Mouse (Mus musculus): ENCODE results near the gene Mapk9. TPM values are rescaled to one million over a fixed set of nuclear protein-coding genes. Genes with fewer than 3 reads are reported as not detected.
"Not testable (repeated sequence)": the region's sequence is repeated elsewhere in the genome, so short reads cannot be mapped to it uniquely, and the experiment has no call there.

Mapk9 gene
- total RNA-seq (2014; fragmentation: Nextera tagmentation) (47.9 and 50.8 TPM in 2 replicates), total RNA-seq (2017) (29.3 and 39.1 TPM in 2 replicates), polyA plus RNA-seq (2012) (6.5 and 7.8 TPM in 2 replicates)

- ATAC-seq (ENCODE audit: extremely low read depth, insufficient number of reproducible peaks, low FRiP score, poor library complexity, severe bottlenecking) (peak; percentile 94), DNase-seq (ENCODE audit: low spot score) (peak; percentile 85)
- H3K4me3 ChIP-seq (ENCODE audit: low read depth, low read length), result peak within 1 kb of the TSS; percentile 95
- no peaks in the 10 kb centered on the region for H3K27me3 ChIP-seq (ENCODE audit: insufficient read depth, low read length)
- no peak for TF ChIP-seq POLR2AphosphoS5 (IDR thresholded peaks at IDR 0.05; ENCODE audit: insufficient replicate concordance, low read depth, low read length)
- TF ChIP-seq TAL1 (conservative IDR thresholded peaks at IDR 0.05; ENCODE audit: low read depth, low read length), result no peak
- TF ChIP-seq CTCF (IDR thresholded peaks at IDR 0.05; ENCODE audit: low read depth, low read length), result peak; percentile 47
- H3K36me3 ChIP-seq (replicated peaks), result peaks cover 25% of the 10 kb centered on the region
- peaks cover 47% of the 10 kb centered on the region for H3K4me1 ChIP-seq (ENCODE audit: insufficient read depth, low read depth, low read length)
- no peaks in the 10 kb centered on the region for H3K9me3 ChIP-seq (replicated peaks)
Measured at GRCm38 (mm10) chr11:49846401-49847070, at the start of gene Mapk9. Gene Mapk9 (plus strand): TSS chr11:49846751.

- Histone ChIP-seq H3K4me1 (ENCODE audit: insufficient read depth, low read depth, low read length) (peaks cover 27% of the 10 kb centered on the region), H3K9me3 (replicated peaks) (peaks cover 2% of the 10 kb centered on the region; the same call in 1 of the 2 replicates), H3K27me3 (ENCODE audit: insufficient read depth, low read length) (peaks cover 69% of the 10 kb centered on the region), H3K36me3 (replicated peaks) (no peaks in the 10 kb centered on the region), H3K4me3 (ENCODE audit: low read depth, low read length) (no peak overlapping the region)
- DNase-seq (ENCODE audit: low spot score), result peak; percentile 22
- no peak; the same call in 1 of the 2 replicates for ATAC-seq (ENCODE audit: extremely low read depth, insufficient number of reproducible peaks, low FRiP score, poor library complexity, severe bottlenecking)
- TF ChIP-seq CTCF (IDR thresholded peaks at IDR 0.05; ENCODE audit: low read depth, low read length) (no peak), GATA1 (IDR thresholded peaks at IDR 0.05; ENCODE audit: borderline replicate concordance, low read length) (no peak), GATA2 (IDR thresholded peaks at IDR 0.05; ENCODE audit: borderline replicate concordance, low read depth, low read length) (no peak), TAL1 (conservative IDR thresholded peaks at IDR 0.05; ENCODE audit: low read depth, low read length) (no peak), POLR2AphosphoS5 (IDR thresholded peaks at IDR 0.05; ENCODE audit: insufficient replicate concordance, low read depth, low read length) (no peak)
Measured at GRCm38 (mm10) chr11:49798931-49799330, 47.6 kb upstream of the Mapk9 start.

- peaks cover 50% of the 10 kb centered on the region for H3K27me3 ChIP-seq (ENCODE audit: insufficient read depth, low read length)
- no peak for ATAC-seq (ENCODE audit: extremely low read depth, insufficient number of reproducible peaks, low FRiP score, poor library complexity, severe bottlenecking)
- no peaks in the 10 kb centered on the region for H3K36me3 ChIP-seq (replicated peaks)
- peaks cover 19% of the 10 kb centered on the region for H3K4me1 ChIP-seq (ENCODE audit: insufficient read depth, low read depth, low read length)
- no peak overlapping the region for H3K4me3 ChIP-seq (ENCODE audit: low read depth, low read length)
- no peak for DNase-seq (ENCODE audit: low spot score)
- H3K9me3 ChIP-seq (replicated peaks), result peaks cover 2% of the 10 kb centered on the region; the same call in 1 of the 2 replicates
- no peak for TF ChIP-seq CTCF (IDR thresholded peaks at IDR 0.05; ENCODE audit: low read depth, low read length)
- no peak for TF ChIP-seq GATA2 (IDR thresholded peaks at IDR 0.05; ENCODE audit: borderline replicate concordance, low read depth, low read length)
- no peak for TF ChIP-seq POLR2AphosphoS5 (IDR thresholded peaks at IDR 0.05; ENCODE audit: insufficient replicate concordance, low read depth, low read length)
- TF ChIP-seq GATA1 (IDR thresholded peaks at IDR 0.05; ENCODE audit: borderline replicate concordance, low read length), result no peak
- TF ChIP-seq TAL1 (conservative IDR thresholded peaks at IDR 0.05; ENCODE audit: low read depth, low read length), result no peak
Measured at GRCm38 (mm10) chr11:49801516-49801915, 45.0 kb upstream of the Mapk9 start.

- no peaks in the 10 kb centered on the region for H3K36me3 ChIP-seq (replicated peaks)
- no peak for ATAC-seq (ENCODE audit: extremely low read depth, insufficient number of reproducible peaks, low FRiP score, poor library complexity, severe bottlenecking)
- H3K9me3 ChIP-seq (replicated peaks), result peaks cover 2% of the 10 kb centered on the region; the same call in 1 of the 2 replicates
- peaks cover 43% of the 10 kb centered on the region for H3K27me3 ChIP-seq (ENCODE audit: insufficient read depth, low read length)
- H3K4me1 ChIP-seq (ENCODE audit: insufficient read depth, low read depth, low read length), result peaks cover 13% of the 10 kb centered on the region
- no peak overlapping the region for H3K4me3 ChIP-seq (ENCODE audit: low read depth, low read length)
- no peak for DNase-seq (ENCODE audit: low spot score)
- no peak for TF ChIP-seq GATA2 (IDR thresholded peaks at IDR 0.05; ENCODE audit: borderline replicate concordance, low read depth, low read length)
- TF ChIP-seq GATA1 (IDR thresholded peaks at IDR 0.05; ENCODE audit: borderline replicate concordance, low read length), result no peak
- TF ChIP-seq CTCF (IDR thresholded peaks at IDR 0.05; ENCODE audit: low read depth, low read length), result no peak
- no peak for TF ChIP-seq TAL1 (conservative IDR thresholded peaks at IDR 0.05; ENCODE audit: low read depth, low read length)
- no peak for TF ChIP-seq POLR2AphosphoS5 (IDR thresholded peaks at IDR 0.05; ENCODE audit: insufficient replicate concordance, low read depth, low read length)
Measured at GRCm38 (mm10) chr11:49803801-49804200, 42.8 kb upstream of the Mapk9 start.

GRCm38 (mm10) chr11:49806218-49806617 lies 40.3 kb upstream of the Mapk9 start:
- H3K36me3 ChIP-seq (replicated peaks), result no peaks in the 10 kb centered on the region
- peaks cover 4% of the 10 kb centered on the region; the same call in 1 of the 2 replicates for H3K4me1 ChIP-seq (ENCODE audit: insufficient read depth, low read depth, low read length)
- H3K4me3 ChIP-seq (ENCODE audit: low read depth, low read length), result no peak overlapping the region
- no peak for ATAC-seq (ENCODE audit: extremely low read depth, insufficient number of reproducible peaks, low FRiP score, poor library complexity, severe bottlenecking)
- TF ChIP-seq CTCF (IDR thresholded peaks at IDR 0.05; ENCODE audit: low read depth, low read length) (no peak), GATA1 (IDR thresholded peaks at IDR 0.05; ENCODE audit: borderline replicate concordance, low read length) (no peak), POLR2AphosphoS5 (IDR thresholded peaks at IDR 0.05; ENCODE audit: insufficient replicate concordance, low read depth, low read length) (no peak), TAL1 (conservative IDR thresholded peaks at IDR 0.05; ENCODE audit: low read depth, low read length) (no peak), GATA2 (IDR thresholded peaks at IDR 0.05; ENCODE audit: borderline replicate concordance, low read depth, low read length) (no peak)
- peaks cover 32% of the 10 kb centered on the region for H3K27me3 ChIP-seq (ENCODE audit: insufficient read depth, low read length)
- no peak for DNase-seq (ENCODE audit: low spot score)
- peaks cover 2% of the 10 kb centered on the region; the same call in 1 of the 2 replicates for H3K9me3 ChIP-seq (replicated peaks)

GRCm38 (mm10) chr11:49808946-49809345 lies 37.6 kb upstream of the Mapk9 start:
- H3K36me3 ChIP-seq (replicated peaks), result no peaks in the 10 kb centered on the region
- no peaks in the 10 kb centered on the region for H3K9me3 ChIP-seq (replicated peaks)
- H3K27me3 ChIP-seq (ENCODE audit: insufficient read depth, low read length), result peaks cover 22% of the 10 kb centered on the region
- no peak for DNase-seq (ENCODE audit: low spot score)
- ATAC-seq (ENCODE audit: extremely low read depth, insufficient number of reproducible peaks, low FRiP score, poor library complexity, severe bottlenecking), result no peak
- H3K4me3 ChIP-seq (ENCODE audit: low read depth, low read length), result no peak overlapping the region
- no peak for TF ChIP-seq GATA1 (IDR thresholded peaks at IDR 0.05; ENCODE audit: borderline replicate concordance, low read length)
- TF ChIP-seq GATA2 (IDR thresholded peaks at IDR 0.05; ENCODE audit: borderline replicate concordance, low read depth, low read length), result no peak
- TF ChIP-seq POLR2AphosphoS5 (IDR thresholded peaks at IDR 0.05; ENCODE audit: insufficient replicate concordance, low read depth, low read length), result no peak
- TF ChIP-seq TAL1 (conservative IDR thresholded peaks at IDR 0.05; ENCODE audit: low read depth, low read length), result no peak
- TF ChIP-seq CTCF (IDR thresholded peaks at IDR 0.05; ENCODE audit: low read depth, low read length), result no peak
- H3K4me1 ChIP-seq (ENCODE audit: insufficient read depth, low read depth, low read length), result peaks cover 7% of the 10 kb centered on the region

- H3K36me3 ChIP-seq (replicated peaks); DNase-seq (ENCODE audit: low spot score); H3K9me3 ChIP-seq (replicated peaks); H3K4me1 ChIP-seq (ENCODE audit: insufficient read depth, low read depth, low read length); H3K4me3 ChIP-seq (ENCODE audit: low read depth, low read length); ATAC-seq (ENCODE audit: extremely low read depth, insufficient number of reproducible peaks, low FRiP score, poor library complexity, severe bottlenecking): not testable (repeated sequence)
- H3K27me3 ChIP-seq (ENCODE audit: insufficient read depth, low read length), result peaks cover 21% of the 10 kb centered on the region
Measured at GRCm38 (mm10) chr11:49810696-49811095, 35.9 kb upstream of the Mapk9 start.

All from G1E (cell line).